Mouse (Mus musculus) mouse trophoblast stem cell (cell line): Measurements from ENCODE around the gene Ppp2r5e.

Source experiments
- in situ Hi-C, 2 experiments: fragments of 300-500 bp; cut with MseI, MboI; formaldehyde crosslinking; loops; 2 replicates in 1 of 2; 3 replicates in 1 of 2; pipeline ENCODE4 v1.15.1; 2025

Ppp2r5e gene

DNA sequence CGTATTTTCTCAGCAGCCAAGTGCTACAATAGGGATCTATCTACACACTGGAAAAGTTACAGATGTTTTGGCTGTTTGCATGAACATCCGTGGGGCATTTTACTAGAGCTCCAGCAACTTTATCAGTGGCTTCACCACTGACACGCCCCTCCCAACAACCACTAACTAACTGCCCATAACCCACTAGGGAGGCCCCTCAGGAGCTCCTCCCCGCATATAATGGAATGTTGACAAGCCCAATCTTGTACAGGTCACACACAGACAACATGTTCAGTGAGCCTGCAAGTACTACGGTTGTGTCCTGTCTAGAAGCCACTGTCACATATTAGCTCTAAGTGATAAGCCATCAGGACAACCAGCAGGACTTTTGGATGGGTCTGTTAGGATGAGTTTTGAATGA is 18.8 kb downstream of the Ppp2r5e start:
- in situ Hi-C loops = no loop called here

DNA sequence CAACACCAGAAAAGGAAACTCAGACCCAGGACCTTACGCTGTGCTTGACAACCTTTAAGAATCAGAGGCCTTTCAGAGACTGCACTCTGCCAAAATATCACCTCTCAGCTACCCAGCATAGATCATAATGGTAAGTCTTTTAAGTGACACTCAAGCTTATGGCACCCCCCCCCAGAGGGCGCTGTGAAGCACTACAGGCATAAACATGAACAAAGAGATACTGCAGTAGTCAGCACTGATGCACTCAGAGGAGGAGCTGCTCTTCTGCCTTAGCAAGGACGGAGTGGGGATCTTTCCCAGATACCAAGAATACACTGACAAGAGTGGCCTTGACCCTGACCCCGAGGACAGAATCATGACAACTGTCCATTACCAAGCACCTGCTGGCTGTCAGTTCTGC is 23.8 kb downstream of the Ppp2r5e start:
- in situ Hi-C loops = no loop called here

DNA sequence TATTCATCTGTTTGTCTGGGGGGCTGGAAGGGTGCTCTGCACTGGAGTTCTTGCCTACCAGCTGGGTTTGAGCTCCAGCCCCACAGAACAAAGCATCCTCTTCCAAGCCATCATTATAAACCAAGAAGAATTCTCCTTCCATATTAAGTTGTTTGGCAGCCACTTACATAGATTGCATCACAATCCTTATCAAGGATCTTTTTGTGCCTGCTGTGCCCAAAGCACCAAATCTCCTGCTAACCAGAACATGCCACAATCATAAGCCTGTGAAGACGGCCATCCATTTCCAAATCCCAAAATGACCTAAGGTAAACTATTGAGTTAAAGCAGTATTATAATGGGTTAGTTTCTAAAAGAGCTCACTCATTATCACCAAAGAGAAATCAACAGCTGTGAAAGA is 25.9 kb downstream of the Ppp2r5e start:
- in situ Hi-C loops = no loop called here

DNA sequence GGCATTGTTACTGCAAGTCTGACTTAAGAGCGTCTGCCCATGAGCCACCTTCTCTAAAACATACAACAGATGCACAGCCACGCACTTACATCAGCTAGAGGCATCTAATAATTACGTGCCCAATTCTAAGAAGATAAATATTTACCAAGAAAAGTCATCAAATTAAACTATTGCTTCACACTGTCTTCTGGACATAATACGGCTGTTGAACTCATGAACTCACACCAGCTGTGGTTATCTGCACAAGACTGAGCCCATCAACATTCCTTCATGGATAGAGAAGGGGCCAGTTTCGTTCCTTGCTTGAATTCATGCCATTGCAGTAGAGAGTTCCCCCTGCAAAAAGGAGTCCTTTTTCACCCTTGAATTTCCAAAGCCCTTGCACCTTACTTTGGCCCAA is 28.3 kb downstream of the Ppp2r5e start:
- in situ Hi-C loops = no loop called here

DNA sequence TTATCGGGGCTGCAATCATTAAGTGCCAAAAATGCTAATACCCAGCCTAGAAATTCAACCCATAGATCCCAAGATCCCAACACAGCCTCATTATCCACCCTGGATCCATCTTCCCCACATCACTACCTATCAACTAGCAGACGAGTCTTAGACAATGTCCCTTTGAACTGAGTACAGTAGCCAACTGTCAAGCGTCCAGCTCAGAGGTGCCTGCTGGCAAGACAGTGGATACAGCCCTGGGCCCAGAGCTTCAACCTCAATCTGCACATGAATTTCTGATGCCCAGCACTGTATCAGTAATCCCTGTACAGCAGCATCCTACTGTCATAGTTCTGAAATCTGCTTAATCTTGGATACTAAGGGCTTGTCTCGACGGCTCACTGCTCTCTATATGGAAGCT is 30.3 kb downstream of the Ppp2r5e start:
- in situ Hi-C loops = no loop called here

DNA sequence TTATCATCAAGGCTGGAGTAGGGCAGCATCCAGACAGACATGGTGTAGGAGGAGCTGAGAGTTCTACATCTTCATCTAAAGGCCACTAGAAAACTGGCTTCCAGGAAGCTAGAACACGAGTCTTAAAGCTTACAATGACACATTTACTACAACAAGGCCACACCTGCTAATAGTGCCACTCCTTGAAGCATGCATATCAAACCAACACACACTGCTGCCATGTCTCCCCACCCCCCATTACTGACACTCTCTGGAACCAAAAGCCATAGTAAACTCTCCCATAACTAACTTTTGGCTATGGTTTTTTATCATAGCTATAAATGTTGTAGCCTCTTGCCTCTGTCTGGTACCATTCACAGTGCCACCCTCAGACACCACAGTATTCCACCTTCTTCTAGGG is 31.5 kb downstream of the Ppp2r5e start:
- in situ Hi-C loops = no loop called here

DNA sequence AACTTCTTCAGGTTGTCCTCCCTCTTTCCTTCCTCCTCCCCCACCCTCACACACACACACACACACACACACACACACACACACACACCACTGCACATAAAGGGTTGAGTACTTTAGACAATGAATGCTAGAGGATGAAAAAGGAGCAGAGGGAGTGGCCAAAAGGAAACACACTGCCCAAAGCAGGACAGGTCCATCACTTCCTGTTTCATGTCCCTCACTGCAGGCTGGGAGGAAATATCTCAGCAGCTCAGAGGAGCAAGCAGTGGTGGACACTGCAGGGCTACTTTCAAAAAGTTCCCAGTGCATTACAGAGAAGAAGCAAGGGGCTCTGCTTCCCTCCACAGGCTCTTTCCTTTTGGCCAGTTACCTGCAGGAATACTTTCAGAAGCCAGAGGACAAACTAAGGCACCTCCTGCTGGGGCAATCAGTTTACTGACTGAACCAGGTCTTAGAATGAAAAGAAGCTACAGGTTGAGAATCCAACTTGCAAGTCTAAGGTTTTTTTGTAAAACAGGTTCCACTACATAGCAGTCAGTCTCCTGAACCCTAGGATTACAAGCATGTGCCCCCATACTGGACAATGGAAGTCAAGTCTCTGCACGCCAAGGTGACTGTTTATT is 32.9 kb downstream of the Ppp2r5e start:
- in situ Hi-C loops = no loop called here

DNA sequence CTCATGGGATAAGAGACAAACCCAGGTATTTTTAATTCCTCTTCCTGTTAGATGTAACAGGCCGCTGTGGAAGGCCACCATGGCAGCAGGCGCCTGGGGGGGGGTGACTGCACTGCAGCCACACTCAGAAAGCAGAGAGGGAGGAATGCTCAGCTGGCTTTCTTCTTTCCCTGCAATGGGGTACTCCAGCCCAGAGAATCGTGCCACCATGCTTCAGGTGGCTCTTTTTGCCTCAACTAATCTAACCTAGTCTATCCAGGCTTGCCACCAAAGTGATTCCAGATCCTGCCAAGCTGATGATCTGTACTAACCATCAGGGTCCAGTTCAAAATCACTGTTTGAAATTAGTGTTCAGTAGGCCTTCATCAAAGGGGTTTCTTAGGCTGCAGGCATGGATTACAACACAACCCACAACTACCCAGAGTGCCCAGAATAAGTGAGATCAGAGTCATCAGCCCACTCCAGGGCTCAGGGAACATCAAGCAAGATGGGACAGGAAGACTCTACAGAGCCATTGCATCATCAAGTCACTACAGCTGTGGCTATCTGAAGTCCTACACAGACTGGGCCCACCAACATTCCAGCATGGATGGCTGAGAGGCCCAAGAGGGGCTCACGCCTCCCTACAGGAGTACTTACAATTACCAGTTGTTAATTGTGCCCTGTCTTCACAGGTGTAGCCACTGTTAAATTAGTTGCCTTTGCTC is 35.2 kb downstream of the Ppp2r5e start:
- in situ Hi-C loops = no loop called here

DNA sequence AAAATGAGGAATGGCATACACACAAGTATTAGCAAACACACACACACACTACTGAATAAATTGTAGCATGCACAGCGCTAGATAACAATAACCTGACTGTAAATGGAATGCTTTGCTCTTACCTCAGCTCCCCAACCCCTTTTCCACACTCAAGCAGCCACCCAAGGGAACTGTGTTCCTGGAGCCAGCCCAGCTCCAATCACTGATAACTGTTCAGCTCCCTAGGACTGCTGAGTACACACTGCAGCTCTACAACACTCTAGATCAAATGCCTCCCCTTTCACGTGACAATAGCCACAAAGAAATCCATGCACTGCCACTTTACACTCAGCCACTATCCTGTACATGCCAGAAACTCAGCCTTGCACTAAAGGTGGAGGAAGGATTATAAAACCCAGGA is 36.8 kb downstream of the Ppp2r5e start:
- in situ Hi-C loops = no loop called here

DNA sequence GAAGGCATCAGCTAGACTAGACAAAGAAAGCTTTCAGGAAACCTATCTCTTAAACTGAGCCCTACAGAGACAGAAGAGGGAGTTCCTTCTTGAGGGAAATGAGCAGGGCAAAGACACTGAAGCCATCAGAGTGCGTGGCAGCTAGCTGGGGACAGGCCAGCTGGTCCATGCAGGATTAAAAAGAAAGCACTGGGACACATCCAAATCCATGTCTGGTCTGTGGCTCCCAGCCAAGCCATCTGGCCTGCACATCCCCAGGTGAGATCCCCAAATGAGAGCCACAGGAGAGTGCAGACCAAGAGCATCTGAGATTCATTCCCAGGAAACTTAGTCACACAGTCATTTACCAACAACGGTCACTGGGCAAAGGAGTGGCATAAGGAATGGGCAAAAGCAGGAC is 38.2 kb downstream of the Ppp2r5e start:
- in situ Hi-C loops = no loop called here

DNA sequence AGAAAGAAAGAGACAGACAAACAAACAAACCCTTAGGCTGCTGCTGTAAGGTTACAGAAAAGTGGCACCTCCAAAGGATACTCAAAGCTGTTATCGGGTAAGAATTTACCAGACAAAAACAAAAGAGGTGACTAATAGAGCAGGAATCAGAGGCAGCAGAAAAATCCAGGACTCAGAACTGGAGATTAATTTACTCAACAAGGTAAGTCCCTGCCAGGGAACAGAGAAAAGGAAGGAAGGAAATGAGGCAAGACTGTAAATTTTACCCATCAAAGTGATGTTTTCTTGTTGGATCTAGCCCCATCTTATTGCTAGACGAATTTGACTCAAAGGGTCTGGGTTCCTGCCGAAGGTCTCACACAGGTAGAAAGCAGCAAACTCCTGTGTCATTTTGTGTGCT is 41.0 kb downstream of the Ppp2r5e start:
- in situ Hi-C loops = no loop called here

DNA sequence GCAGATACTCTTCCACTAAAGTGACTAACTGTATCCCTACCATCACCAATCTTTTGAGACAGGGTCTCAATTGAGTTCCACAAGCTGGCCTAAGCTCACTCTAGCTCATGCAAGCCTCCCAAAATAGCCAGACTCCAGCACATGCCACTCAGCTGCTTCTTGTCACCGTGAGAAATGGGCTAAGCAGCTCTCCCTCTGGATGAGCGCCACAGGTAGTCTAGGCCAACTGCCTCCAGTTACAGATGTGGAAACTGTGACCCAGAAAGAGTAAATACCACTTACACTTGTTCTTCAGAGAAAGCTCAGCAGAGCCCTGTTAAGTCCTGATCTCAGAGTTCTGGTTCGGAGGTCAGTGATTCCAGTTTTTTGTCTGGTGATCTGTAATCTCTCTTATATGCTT is 43.7 kb downstream of the Ppp2r5e start:
- in situ Hi-C loops = no loop called here

DNA sequence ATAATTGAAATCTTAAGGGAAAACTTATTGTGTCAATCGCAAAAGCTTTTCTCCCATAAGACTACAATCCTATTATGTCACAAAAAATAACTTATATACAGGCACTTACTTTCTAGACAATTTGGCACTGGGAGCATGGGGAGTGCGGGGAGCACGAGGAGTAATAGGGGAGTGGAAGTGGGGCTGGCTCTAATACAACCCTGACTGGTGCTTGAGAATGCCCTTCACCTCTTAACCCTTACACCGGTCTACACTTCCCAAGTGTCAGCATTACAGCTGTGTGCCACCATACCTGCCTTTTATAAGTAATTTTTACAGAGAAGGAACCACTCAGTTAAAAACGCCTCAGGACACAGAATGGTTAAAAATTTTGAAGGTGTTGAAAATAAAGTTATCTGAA is 44.4 kb downstream of the Ppp2r5e start:
- in situ Hi-C loops = no loop called here

DNA sequence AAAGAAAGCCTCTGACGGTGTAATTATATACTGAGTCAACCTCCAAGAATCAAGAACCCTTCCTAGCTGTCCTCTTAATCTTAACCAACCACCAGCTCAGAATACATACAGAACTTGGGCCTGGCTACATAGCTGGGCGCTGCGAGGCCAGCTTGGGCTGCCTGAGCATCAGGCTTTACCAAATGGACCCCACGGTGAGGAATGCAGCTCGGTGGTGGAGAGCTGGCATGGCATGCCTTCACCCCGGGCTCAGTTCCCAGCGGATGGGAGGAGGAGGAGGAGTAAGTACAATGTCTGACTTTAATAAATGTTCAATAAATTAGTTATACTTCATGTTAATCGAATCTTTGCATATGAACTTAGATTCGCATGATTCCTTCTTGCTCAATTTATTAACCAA is 47.0 kb downstream of the Ppp2r5e start:
- in situ Hi-C loops = no loop called here

DNA sequence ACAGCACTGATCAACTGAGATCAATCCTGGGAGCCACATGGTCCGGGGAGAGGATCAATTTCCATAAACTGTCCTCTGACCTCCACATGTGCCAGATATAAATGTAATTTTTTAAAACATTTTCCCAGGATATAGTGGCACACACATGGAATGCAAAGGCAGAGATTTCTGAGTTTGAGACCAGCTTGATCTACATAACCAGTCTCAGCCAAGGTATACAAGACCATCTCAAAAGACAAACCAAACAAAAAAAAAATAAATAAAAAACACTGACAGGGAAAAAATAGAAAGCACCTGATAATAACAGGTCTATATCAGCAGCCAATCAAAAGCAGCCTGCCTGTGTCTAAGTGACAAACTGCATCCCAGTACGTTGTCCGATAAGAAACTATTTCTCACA is 48.9 kb downstream of the Ppp2r5e start:
- in situ Hi-C loops = no loop called here

DNA sequence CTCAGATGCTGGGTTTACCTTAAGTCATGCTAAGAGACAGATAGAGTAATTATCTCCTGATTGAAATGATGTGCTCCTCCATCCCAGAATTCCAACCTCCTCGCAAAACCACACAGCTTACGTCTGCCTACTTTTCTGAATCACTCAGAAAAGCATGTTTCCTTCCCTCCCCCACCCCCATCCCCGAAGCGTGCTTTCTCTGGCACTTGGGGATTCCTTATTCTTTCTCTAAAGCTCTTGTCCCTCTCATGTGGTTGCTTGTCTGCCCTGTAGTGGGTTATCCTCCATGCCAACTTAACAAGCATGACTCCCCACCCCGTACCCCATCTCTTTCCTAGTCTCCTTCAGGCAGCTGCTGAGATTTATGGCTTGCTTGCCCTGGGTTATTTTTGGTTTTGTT is 49.8 kb downstream of the Ppp2r5e start:
- in situ Hi-C loops = no loop called here

DNA sequence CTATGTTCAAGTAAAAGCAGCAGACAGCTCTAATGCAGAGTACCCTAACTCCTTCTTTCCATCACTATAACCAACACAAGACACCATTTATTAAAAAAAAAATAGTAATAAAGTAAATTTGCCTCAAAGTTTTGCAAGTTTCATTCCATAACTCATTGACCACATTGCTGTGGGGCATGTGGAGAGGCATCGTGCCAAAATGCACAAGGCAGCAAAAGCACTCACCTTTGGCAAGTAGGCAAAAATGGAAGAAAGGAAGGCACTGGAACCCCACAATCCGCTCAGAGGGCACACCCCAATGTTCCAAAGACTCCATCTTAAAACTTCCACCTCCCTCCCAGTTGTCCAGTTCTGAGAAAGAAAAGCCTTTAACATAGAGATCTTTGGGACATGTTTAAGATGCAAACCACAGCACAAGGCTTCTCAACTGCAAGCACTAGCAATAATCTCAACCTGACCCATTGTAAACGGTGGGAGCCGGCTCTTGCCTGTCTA is 50.6 kb downstream of the Ppp2r5e start:
- in situ Hi-C loops = no loop called here

DNA sequence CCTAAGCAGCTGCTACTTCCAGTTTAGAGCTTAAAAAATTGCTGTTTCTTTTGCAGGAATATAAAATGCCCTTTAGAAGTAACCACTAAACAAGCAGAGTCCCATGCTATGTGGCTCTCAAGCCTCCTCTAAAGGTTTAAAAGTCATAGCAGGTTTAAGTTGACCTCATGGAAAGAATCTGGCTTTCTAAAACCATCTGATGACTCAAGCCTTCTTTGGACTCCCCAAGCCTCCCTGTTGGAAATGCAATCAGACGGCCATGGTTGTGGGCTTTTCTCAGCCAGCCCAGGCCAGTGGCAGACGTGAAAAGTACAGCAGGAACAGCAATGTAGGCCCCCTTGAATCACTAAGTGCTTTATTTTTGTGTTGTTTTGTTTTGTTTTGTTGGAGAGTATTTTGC is 51.4 kb downstream of the Ppp2r5e start:
- in situ Hi-C loops = no loop called here

DNA sequence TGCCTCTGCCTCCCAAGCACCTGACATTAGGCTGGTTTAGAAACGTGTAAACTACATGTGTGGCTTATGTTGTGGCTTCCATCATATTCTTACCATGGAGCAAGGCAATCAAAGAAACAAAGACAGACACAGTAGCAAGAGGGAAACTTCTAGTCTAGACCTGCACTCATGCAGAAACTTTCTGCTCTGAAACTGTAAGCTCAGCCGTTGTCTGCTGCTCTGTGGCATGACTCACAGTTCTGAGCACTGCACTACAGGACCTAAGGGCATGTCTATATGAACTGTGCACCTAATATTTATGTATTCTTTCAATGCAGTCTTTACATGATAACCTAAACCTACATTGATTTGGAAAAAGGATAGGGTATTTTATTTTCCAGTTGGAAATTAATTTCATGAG is 51.8 kb downstream of the Ppp2r5e start:
- in situ Hi-C loops = no loop called here

DNA sequence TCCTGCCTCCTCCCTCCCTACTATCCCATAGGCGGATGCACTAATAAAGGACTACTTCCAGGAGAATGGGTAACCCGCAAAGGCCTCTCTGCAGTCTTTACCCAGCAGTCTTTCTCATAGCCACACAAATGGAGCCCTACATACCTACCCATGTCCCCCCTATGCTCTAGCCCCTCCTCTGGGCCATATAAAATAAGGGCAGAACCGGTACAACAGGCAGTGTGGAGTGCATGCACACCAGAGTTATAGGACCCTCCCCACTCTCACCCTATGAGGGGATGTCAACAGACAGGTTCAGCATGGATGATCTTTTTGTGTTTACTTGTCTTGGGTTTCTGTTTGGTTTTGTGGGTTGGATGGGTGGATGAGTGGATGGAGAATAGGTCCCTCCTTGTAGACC is 52.7 kb downstream of the Ppp2r5e start:
- in situ Hi-C loops = no loop called here

DNA sequence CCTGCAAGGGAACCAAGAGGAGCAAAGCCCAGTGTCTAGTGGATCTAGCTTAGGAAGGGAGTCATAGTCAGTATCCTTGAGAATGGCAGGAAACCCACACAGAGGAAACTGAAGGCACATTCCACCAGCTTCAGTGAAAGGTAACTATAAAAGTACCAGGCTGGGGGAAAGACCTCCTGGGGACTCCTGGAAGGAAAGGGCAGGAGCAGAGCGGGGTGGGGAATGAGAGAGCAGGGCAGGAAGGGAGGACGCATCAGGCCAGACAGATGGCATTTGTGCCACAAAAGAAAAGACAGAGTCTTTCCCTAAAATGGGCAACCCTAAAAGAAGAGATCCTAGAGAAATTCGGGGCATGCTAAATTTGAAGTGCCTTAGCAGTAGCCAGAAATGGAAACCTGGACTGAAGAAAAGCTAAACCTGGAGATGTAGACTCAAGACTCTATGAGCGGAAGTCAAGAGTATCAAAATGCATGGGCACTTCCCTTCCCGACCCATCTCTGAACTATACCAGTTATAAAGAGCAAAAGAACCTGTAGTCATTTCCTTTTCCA is 55.3 kb downstream of the Ppp2r5e start:
- in situ Hi-C loops = no loop called here

DNA sequence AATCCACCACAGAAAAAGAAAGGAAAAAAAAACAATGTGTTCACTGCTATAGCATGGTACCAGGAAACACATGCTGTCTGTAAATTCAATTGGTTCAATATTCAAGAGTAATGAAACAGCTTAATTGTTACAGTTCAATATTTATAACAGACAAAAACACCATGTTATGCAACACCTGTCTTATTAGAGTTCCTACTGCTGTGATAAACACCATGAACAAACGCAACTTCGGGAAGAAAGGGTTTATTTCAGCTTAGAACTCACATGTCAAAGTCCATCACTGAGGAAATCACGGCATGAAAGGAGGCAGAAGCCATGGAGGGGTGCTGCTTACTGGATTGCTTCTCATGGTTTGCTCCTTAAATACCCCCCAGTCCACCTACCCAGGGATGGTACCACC is 56.8 kb downstream of the Ppp2r5e start:
- in situ Hi-C loops = no loop called here

DNA sequence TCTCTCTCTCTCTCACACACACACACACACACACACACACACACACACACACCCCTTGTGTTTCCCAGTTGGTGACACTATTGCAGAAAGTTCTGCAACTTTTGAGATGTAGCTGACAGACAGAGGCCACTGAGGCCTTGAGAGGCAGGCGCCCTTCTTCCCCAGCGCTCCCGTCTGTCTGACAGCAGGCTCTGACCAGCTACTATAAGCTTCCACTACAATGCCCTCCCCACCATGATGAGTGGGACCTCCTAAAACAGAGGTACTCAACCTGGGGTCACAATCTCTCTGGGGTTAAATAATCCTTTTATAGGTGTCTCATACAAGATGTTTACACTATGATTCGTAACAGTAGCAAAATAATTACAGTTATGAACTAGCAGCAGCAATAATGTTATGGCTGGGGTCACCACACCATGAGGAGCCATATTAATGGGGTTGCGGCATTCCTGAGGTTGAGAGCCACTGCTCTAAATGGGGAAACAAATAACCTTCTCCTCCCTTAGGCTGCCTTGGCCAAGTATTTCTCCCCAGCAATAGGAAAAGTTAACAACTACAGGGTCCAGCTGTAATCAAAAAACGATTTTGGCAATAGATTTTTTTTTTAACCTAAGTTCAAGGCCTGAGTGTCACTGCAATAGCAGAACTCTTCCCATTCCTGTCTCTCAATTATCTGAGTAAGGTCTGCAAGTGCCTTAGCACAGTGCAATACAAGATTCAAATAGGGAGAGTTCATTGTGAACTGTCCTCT is 58.2 kb downstream of the Ppp2r5e start:
- in situ Hi-C loops = no loop called here
